Mouse (Mus musculus) heart, embryonic 13.5 days (tissue): Measurements from ENCODE around the gene Lmbrd1. TPM values are rescaled to one million over a fixed set of nuclear protein-coding genes. Genes with fewer than 3 reads are reported as not detected.
"Not testable (repeated sequence)": the region's sequence is repeated elsewhere in the genome, so short reads cannot be mapped to it uniquely, and the experiment has no call there.

Experiments
- ATAC-seq: fragments of 200-750 bp; cut with Nextera tagmentation; 2 replicates; pipeline ENCODE4 v1.8.0; 2017; ENCODE audit warnings: moderate TSS enrichment; ENCODE audit not compliant: insufficient number of reproducible peaks, low FRiP score, low TSS enrichment; ENCODE audit errors: extremely low read depth
- H3K27ac ChIP-seq: fragments of 300-500 bp; sonication (generic); replicated peaks from 2 replicates; pipeline ENCODE4 v1.5.1; 2015; ENCODE audit warnings: moderate library complexity, mild to moderate bottlenecking, inconsistent platforms
- H3K27me3 ChIP-seq: fragments of 300-500 bp; sonication (generic); replicated peaks from 2 replicates; pipeline ENCODE4 v1.6.1; 2015; ENCODE audit warnings: mild to moderate bottlenecking, inconsistent platforms
- H3K36me3 ChIP-seq: fragments of 300-500 bp; sonication (generic); 2 replicates; pipeline ENCODE4 v1.6.1; 2015; ENCODE audit warnings: mild to moderate bottlenecking, inconsistent platforms
- H3K4me1 ChIP-seq: fragments of 300-500 bp; sonication (generic); 2 replicates; pipeline ENCODE4 v1.6.1; 2015; ENCODE audit warnings: inconsistent platforms
- H3K4me2 ChIP-seq: fragments of 300-500 bp; sonication (generic); 2 replicates; pipeline ENCODE4 v1.6.1; 2015; ENCODE audit warnings: inconsistent platforms, mild to moderate bottlenecking, moderate library complexity
- H3K4me3 ChIP-seq: fragments of 300-500 bp; sonication (generic); 2 replicates; pipeline ENCODE4 v1.5.1; 2015; ENCODE audit warnings: moderate library complexity, mild to moderate bottlenecking, inconsistent platforms
- H3K9ac ChIP-seq: fragments of 300-500 bp; sonication (generic); 2 replicates; pipeline ENCODE4 v1.6.1; 2015; ENCODE audit warnings: inconsistent platforms, mild to moderate bottlenecking, moderate library complexity
- H3K9me3 ChIP-seq: fragments of 300-500 bp; sonication (generic); 2 replicates; pipeline ENCODE4 v1.6.1; 2016; ENCODE audit warnings: inconsistent platforms
- WGBS: fragments of 180-500 bp; shearing (Covaris S2); methylation state at CpG from one replicate; pipeline ENCODE4 v1.1.7; 2015; ENCODE audit warnings: mixed read lengths; 5-methylcytosine and 5-hydroxymethylcytosine counted together
- polyA plus RNA-seq: library from polyadenylated mRNA; unstranded; fragments of >200 nt; fragmentation: Nextera tagmentation; extraction: Ambion mirVana; gene quantifications from 2 replicates; pipeline ENCODE4 v1.2.1, GENCODE M21; 2015

Lmbrd1 gene
- polyA plus RNA-seq, 1 experiment from 2014 or later, result 22.9 TPM

DNA sequence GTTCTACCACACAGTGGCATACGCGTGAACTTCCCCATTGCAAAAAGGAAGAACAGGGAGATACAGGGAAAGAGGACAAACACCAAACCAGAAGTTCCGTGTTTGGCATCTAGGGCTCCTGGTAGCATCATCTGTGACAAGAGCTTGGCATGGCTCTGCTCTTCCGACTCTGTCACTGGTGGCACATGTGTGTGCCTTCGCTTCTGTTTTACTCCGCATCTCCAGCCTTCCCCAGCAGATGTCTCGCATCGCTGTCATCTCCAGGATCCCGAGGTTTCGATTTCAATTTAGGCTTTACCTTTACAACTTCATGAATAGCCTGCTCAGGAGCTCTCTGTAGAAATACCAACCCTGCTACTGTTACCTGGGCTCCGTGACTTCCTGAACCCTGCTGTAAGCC, 51.4 kb downstream of the Lmbrd1 start:
- no peaks in the 10 kb centered on the region for H3K27me3 ChIP-seq
- H3K4me3 ChIP-seq, result no peak overlapping the region
- H3K9me3 ChIP-seq, result no peaks in the 10 kb centered on the region
- H3K4me1 ChIP-seq, result no peaks in the 10 kb centered on the region
- H3K27ac ChIP-seq, result no peak overlapping the region
- H3K9ac ChIP-seq, result no peak overlapping the region
- peaks cover 54% of the 10 kb centered on the region for H3K36me3 ChIP-seq
- no peak overlapping the region for H3K4me2 ChIP-seq
- no peak for ATAC-seq
- WGBS, result 93% methylated on average over 11 of the region's 11 CpGs

- Histone ChIP-seq H3K9me3 (no peaks in the 10 kb centered on the region), H3K27me3 (no peaks in the 10 kb centered on the region), H3K4me1 (no peaks in the 10 kb centered on the region), H3K9ac (no peak overlapping the region), H3K4me2 (no peak overlapping the region), H3K4me3 (no peak overlapping the region), H3K36me3 (peaks cover 60% of the 10 kb centered on the region), H3K27ac (no peak overlapping the region)
- no peak for ATAC-seq
- WGBS, result 90% methylated on average over 3 of the region's 3 CpGs
Observed at GRCm38 (mm10) chr1:24732286-24732685, 53.9 kb downstream of the Lmbrd1 start.

GRCm38 (mm10) chr1:24734866-24735265, 56.4 kb downstream of the Lmbrd1 start:
- no peak overlapping the region for H3K4me2 ChIP-seq
- 69% methylated on average over 5 of the region's 5 CpGs for WGBS
- no peak for ATAC-seq

DNA sequence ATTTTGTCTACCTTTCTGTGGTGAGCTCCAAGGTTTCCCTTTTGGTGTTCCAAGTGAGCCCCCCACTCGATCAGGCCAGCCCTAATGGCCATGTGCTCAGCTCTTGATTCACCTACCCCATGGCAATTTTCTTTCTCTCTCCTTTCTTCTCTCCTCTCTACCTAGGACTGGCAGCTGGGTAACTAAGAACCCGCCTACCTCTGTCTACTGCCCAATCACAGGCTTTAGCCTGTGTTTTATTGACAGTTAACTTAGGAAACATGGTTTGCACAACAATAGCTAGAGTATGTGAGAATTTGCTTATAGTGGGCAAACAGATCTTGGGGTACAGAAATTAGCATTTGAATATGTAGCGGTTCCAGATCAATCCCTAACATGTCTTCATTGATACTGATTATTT, 62.5 kb downstream of the Lmbrd1 start:
- peaks cover 14% of the 10 kb centered on the region for H3K36me3 ChIP-seq
- no peaks in the 10 kb centered on the region for H3K27me3 ChIP-seq
- ATAC-seq, result no peak
- H3K27ac ChIP-seq, result no peak overlapping the region
- H3K9ac ChIP-seq, result no peak overlapping the region
- 0 out of 2 replicates have a peak, but pooled peaks cover 3% of the 10 kb centered on the region for H3K4me1 ChIP-seq
- 88% methylated on average over 3 of the region's 3 CpGs for WGBS
- no peaks in the 10 kb centered on the region for H3K9me3 ChIP-seq
- H3K4me3 ChIP-seq, result no peak overlapping the region
- no peak overlapping the region for H3K4me2 ChIP-seq

More at GRCm38 (mm10) chr1:24734866-24735265, 56.4 kb downstream of the Lmbrd1 start:
- no peak overlapping the region for H3K9ac ChIP-seq
- no peak overlapping the region for H3K4me3 ChIP-seq
- H3K9me3 ChIP-seq, result no peaks in the 10 kb centered on the region
- no peaks in the 10 kb centered on the region for H3K4me1 ChIP-seq
- no peaks in the 10 kb centered on the region for H3K27me3 ChIP-seq
- H3K36me3 ChIP-seq, result peaks cover 42% of the 10 kb centered on the region
- no peak overlapping the region for H3K27ac ChIP-seq

DNA sequence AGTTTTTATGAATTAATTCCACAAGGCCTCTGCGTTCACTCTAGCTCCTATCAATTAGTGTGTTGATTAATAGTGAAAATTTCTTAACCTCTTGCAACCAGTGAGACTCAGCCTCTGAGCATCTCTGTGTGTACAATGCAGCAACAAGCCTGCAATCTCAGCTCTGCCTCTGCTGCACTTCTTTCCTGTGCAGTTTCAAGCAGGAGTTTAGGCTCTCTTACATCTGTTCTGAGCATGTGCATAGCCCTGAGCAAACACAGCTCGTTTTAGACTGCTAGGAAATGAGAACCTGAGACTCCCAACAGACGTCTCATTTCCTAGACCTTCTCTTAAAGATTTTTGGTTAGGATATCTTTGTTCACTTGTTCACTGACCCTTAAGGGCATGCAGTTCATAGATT, 63.1 kb downstream of the Lmbrd1 start:
- H3K27me3 ChIP-seq, result no peaks in the 10 kb centered on the region
- no peak for ATAC-seq
- H3K36me3 ChIP-seq, result peaks cover 13% of the 10 kb centered on the region
- no peaks in the 10 kb centered on the region for H3K9me3 ChIP-seq
- H3K4me2 ChIP-seq, result no peak overlapping the region
- H3K9ac ChIP-seq, result no peak overlapping the region
- 53% methylated on average over 3 of the region's 3 CpGs for WGBS
- H3K27ac ChIP-seq, result no peak overlapping the region
- H3K4me1 ChIP-seq, result 0 out of 2 replicates have a peak, but pooled peaks cover 3% of the 10 kb centered on the region
- no peak overlapping the region for H3K4me3 ChIP-seq

- Histone ChIP-seq H3K4me1 (0 out of 2 replicates have a peak, but pooled peaks cover 3% of the 10 kb centered on the region), H3K9me3 (no peaks in the 10 kb centered on the region), H3K27ac (no peak overlapping the region), H3K9ac (no peak overlapping the region), H3K4me2 (no peak overlapping the region), H3K4me3 (no peak overlapping the region), H3K27me3 (no peaks in the 10 kb centered on the region), H3K36me3 (peaks cover 18% of the 10 kb centered on the region)
- ATAC-seq, result no peak
- 88% methylated on average over 9 of the region's 9 CpGs for WGBS
Observed at GRCm38 (mm10) chr1:24743191-24743924, 64.9 kb downstream of the Lmbrd1 start.

GRCm38 (mm10) chr1:24752715-24753114, 74.3 kb downstream of the Lmbrd1 start:
- Histone ChIP-seq H3K27ac (no peak overlapping the region), H3K9me3 (no peaks in the 10 kb centered on the region), H3K27me3 (no peaks in the 10 kb centered on the region), H3K9ac (no peak overlapping the region), H3K4me3 (no peak overlapping the region), H3K4me2 (no peak overlapping the region), H3K4me1 (no peaks in the 10 kb centered on the region), H3K36me3 (peaks cover 45% of the 10 kb centered on the region)
- 65% methylated on average over 4 of the region's 4 CpGs for WGBS
- no peak for ATAC-seq

GRCm38 (mm10) chr1:24758516-24758915, 80.1 kb downstream of the Lmbrd1 start:
- no peak overlapping the region for H3K9ac ChIP-seq
- no peaks in the 10 kb centered on the region for H3K27me3 ChIP-seq
- no peak for ATAC-seq
- H3K9me3 ChIP-seq, result no peaks in the 10 kb centered on the region
- 84% methylated on average over 8 of the region's 8 CpGs for WGBS
- no peaks in the 10 kb centered on the region for H3K4me1 ChIP-seq
- H3K27ac ChIP-seq, result no peak overlapping the region
- peaks cover 31% of the 10 kb centered on the region for H3K36me3 ChIP-seq
- no peak overlapping the region for H3K4me3 ChIP-seq
- H3K4me2 ChIP-seq, result no peak overlapping the region

DNA sequence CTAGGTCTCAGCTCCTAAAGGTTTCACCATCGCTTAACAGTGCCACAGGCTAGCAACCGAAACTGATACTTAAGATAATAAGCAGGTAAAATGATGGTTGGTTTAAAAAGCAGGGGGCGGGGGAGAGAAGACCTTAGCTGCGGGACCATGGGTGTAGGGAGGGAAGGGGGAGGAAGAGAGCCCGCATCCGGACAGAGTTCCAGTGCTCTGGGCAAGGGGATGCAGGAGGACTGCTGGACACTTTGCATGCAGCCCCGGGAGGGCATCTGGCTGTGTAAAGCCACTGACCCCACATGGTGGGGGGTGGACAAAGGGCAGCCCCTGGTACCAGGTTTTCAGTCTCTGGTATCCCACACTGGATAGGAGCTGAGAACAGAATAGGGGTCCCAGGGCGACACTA, 88.0 kb downstream of the Lmbrd1 start:
- no peak for ATAC-seq
- 77% methylated on average over 8 of the region's 8 CpGs for WGBS
- H3K4me1 ChIP-seq, result no peaks in the 10 kb centered on the region

GRCm38 (mm10) chr1:24767197-24767596, 88.8 kb downstream of the Lmbrd1 start:
- not testable (repeated sequence) for H3K9ac ChIP-seq, H3K4me2 ChIP-seq, H3K9me3 ChIP-seq, ATAC-seq, H3K4me3 ChIP-seq, H3K27ac ChIP-seq, H3K27me3 ChIP-seq, H3K4me1 ChIP-seq
- WGBS, result 82% methylated on average over 3 of the region's 3 CpGs
- H3K36me3 ChIP-seq, result peaks cover 26% of the 10 kb centered on the region

More for the DNA sequence above, 88.0 kb downstream of the Lmbrd1 start:
- Histone ChIP-seq H3K27ac (no peak overlapping the region), H3K4me2 (no peak overlapping the region), H3K4me3 (no peak overlapping the region), H3K9me3 (no peaks in the 10 kb centered on the region), H3K36me3 (peaks cover 30% of the 10 kb centered on the region), H3K27me3 (no peaks in the 10 kb centered on the region), H3K9ac (no peak overlapping the region)

DNA sequence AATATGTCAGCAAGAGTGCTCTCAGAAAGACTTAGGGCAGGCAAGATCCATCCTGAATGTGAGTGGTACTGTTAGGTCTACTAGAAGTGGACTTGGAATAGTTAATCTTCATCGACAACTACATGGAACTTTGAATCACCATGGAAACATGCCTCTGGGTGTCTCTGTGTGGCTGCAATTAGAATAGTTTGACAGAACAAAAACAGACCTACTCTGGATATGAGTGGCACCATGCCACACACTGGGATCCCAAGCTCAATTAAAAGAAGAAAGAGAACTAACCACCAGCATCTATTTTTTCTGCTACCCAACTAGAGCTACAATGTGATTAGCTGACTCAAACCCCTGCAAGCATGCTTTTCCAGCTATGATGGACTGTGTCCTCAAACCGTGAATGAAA, 95.2 kb downstream of the Lmbrd1 start:
- 70% methylated on average over 2 of the region's 2 CpGs for WGBS
- Histone ChIP-seq H3K36me3 (no peaks in the 10 kb centered on the region), H3K27me3 (no peaks in the 10 kb centered on the region), H3K4me3 (no peak overlapping the region), H3K27ac (no peak overlapping the region), H3K4me2 (no peak overlapping the region), H3K4me1 (no peaks in the 10 kb centered on the region), H3K9ac (no peak overlapping the region), H3K9me3 (no peaks in the 10 kb centered on the region)
- ATAC-seq, result no peak

- no peaks in the 10 kb centered on the region for H3K9me3 ChIP-seq
- 82% methylated on average over 2 of the region's 2 CpGs for WGBS
- ATAC-seq, result no peak
- H3K4me3 ChIP-seq, result no peak overlapping the region
- H3K9ac ChIP-seq, result no peak overlapping the region
- no peaks in the 10 kb centered on the region for H3K4me1 ChIP-seq
- H3K36me3 ChIP-seq, result no peaks in the 10 kb centered on the region
- H3K4me2 ChIP-seq, result no peak overlapping the region
- H3K27ac ChIP-seq, result no peak overlapping the region
- H3K27me3 ChIP-seq, result no peaks in the 10 kb centered on the region
Observed at GRCm38 (mm10) chr1:24776576-24776975, 98.1 kb downstream of the Lmbrd1 start.
